Mouse (Mus musculus) heart, embryonic 12.5 days (tissue): ENCODE results near the gene Itga6. TPM values are rescaled to one million over a fixed set of nuclear protein-coding genes. Genes with fewer than 3 reads are reported as not detected.
"Not testable (repeated sequence)": the region's sequence is repeated elsewhere in the genome, so short reads cannot be mapped to it uniquely, and the experiment has no call there.

Source experiments
- ATAC-seq: fragments of 200-750 bp; cut with Nextera tagmentation; 2 replicates; pipeline ENCODE4 v1.8.0; 2017; ENCODE audit warnings: moderate TSS enrichment, moderate library complexity; ENCODE audit not compliant: insufficient number of reproducible peaks, low FRiP score
- H3K27ac ChIP-seq: fragments of 300-500 bp; sonication (generic); 2 replicates; pipeline ENCODE4 v1.5.1; 2016; ENCODE audit warnings: mild to moderate bottlenecking, moderate library complexity; ENCODE audit not compliant: poor library complexity, severe bottlenecking
- H3K27me3 ChIP-seq: fragments of 300-500 bp; sonication (generic); replicated peaks from 2 replicates; pipeline ENCODE4 v1.6.1; 2016; ENCODE audit warnings: mild to moderate bottlenecking, moderate library complexity
- H3K36me3 ChIP-seq: fragments of 300-500 bp; sonication (generic); 2 replicates; pipeline ENCODE4 v1.6.1; 2016; ENCODE audit warnings: mild to moderate bottlenecking, moderate library complexity
- H3K4me1 ChIP-seq: fragments of 300-500 bp; sonication (generic); replicated peaks from 2 replicates; pipeline ENCODE4 v1.6.1; 2016; ENCODE audit warnings: mild to moderate bottlenecking
- H3K4me2 ChIP-seq: fragments of 300-500 bp; sonication (generic); 2 replicates; pipeline ENCODE4 v1.6.1; 2016; ENCODE audit warnings: mild to moderate bottlenecking, moderate library complexity
- H3K4me3 ChIP-seq: fragments of 300-500 bp; sonication (generic); 2 replicates; pipeline ENCODE4 v1.5.1; 2016; ENCODE audit warnings: mild to moderate bottlenecking
- H3K9ac ChIP-seq: fragments of 300-500 bp; sonication (generic); 2 replicates; pipeline ENCODE4 v1.6.1; 2016; ENCODE audit warnings: mild to moderate bottlenecking, moderate library complexity
- H3K9me3 ChIP-seq: fragments of 300-500 bp; sonication (generic); replicated peaks from 2 replicates; pipeline ENCODE4 v1.6.1; 2016; ENCODE audit warnings: mild to moderate bottlenecking, moderate library complexity
- WGBS: fragments of 180-500 bp; shearing (Covaris S2); methylation state at CpG from one replicate; pipeline ENCODE4 v1.1.7; 2016; 5-methylcytosine and 5-hydroxymethylcytosine counted together
- polyA plus RNA-seq: library from polyadenylated mRNA; unstranded; fragments of >200 nt; fragmentation: Nextera tagmentation; extraction: Ambion mirVana; gene quantifications from 2 replicates; pipeline ENCODE4 v1.2.1, GENCODE M21; 2016

The Itga6 gene
- polyA plus RNA-seq, 1 experiment from 2014 or later: 115 TPM

GRCm38 (mm10) chr2:71719387-71720034, 25.9 kb upstream of the Itga6 start:
- Histone ChIP-seq H3K9me3 (no peaks in the 10 kb centered on the region), H3K27me3 (no peaks in the 10 kb centered on the region), H3K4me1 (peaks cover 22% of the 10 kb centered on the region), H3K4me3 (no peak overlapping the region), H3K27ac (no peak overlapping the region), H3K4me2 (no peak overlapping the region), H3K36me3 (no peaks in the 10 kb centered on the region), H3K9ac (no peak overlapping the region; the same call in 1 of the 2 replicates)
- WGBS: 57% methylated on average over 5 of the region's 5 CpGs
- no peak for ATAC-seq

GRCm38 (mm10) chr2:71720556-71720955, 24.9 kb upstream of the Itga6 start:
- not testable (repeated sequence) for H3K36me3 ChIP-seq, H3K27ac ChIP-seq, ATAC-seq, H3K4me2 ChIP-seq, H3K9ac ChIP-seq, H3K27me3 ChIP-seq, H3K9me3 ChIP-seq, H3K4me3 ChIP-seq
- 63% methylated on average over 2 of the region's 2 CpGs for WGBS
- peaks cover 32% of the 10 kb centered on the region for H3K4me1 ChIP-seq

DNA sequence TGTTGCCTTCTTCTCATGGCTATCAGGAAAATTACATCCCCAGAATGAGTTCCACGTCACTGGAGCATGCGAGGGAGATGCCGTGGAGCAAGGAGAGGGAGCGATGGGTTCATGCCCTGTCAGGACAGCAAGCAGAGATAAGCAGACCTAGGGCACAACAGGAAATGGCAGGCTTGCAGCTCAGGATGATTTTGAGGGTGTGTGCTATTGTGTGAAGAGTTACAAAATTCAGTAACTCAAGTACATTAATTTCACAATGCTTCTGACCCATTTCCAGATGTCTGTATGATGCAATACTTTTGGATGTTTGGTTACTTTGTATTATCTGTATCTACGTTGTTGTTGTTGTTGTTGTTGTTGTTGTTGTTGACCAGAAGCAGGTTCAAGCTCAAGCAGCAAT, 22.5 kb upstream of the Itga6 start:
- ATAC-seq: no peak
- Histone ChIP-seq H3K27me3 (no peaks in the 10 kb centered on the region), H3K4me2 (no peak overlapping the region), H3K4me3 (no peak overlapping the region), H3K36me3 (no peaks in the 10 kb centered on the region), H3K27ac (no peak overlapping the region), H3K4me1 (peaks cover 45% of the 10 kb centered on the region), H3K9ac (no peak overlapping the region), H3K9me3 (no peaks in the 10 kb centered on the region)
- 54% methylated on average over 5 of the region's 5 CpGs for WGBS

DNA sequence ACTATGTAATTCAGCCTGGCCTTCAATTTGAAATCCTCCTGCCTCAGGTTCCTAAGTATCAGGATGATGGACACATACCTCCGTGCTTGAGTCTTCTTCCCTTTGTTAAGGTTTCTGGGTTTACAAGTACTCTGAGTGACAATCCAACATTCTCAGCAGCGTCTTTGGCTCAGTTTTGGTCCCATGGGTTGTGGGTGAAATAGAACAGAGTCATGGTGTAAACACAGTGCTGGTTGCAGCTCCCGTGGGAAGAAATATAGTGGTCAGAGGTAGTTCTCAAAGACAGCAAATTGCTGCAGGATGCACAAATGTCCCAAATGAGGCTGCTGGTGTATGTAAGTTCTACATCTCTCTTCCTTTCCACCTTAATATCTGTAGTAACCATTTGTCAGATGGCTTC, 21.8 kb upstream of the Itga6 start:
- H3K27ac ChIP-seq: no peak overlapping the region
- peaks cover 52% of the 10 kb centered on the region for H3K4me1 ChIP-seq
- no peaks in the 10 kb centered on the region for H3K27me3 ChIP-seq
- no peaks in the 10 kb centered on the region for H3K9me3 ChIP-seq
- no peak overlapping the region for H3K9ac ChIP-seq
- no peak overlapping the region for H3K4me2 ChIP-seq
- no peaks in the 10 kb centered on the region for H3K36me3 ChIP-seq
- H3K4me3 ChIP-seq: no peak overlapping the region
- no peak for ATAC-seq
- WGBS: 69% methylated on average over 3 of the region's 3 CpGs

DNA sequence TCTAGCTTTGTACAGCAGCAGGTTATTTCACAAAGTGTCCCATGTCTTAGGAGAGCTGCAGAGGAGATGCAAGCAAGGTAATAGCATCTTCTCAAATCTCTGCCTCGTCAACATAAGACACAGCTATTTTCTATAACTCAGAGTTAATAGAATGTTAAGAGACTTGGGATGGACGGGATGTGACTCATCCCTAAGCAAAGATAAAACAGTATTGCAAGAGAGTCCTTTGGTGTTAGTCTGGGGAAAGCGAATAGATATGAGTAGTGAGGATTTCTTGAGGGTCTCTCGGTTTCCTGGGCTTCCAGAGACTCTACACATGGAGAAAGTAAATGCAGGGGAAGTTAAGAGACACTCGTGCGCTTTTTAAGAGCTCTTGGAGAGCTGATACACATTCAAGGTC, 21.4 kb upstream of the Itga6 start:
- WGBS: 22% methylated on average over 6 of the region's 6 CpGs
- H3K9ac ChIP-seq: no peak overlapping the region
- no peak overlapping the region for H3K4me2 ChIP-seq
- peaks cover 54% of the 10 kb centered on the region for H3K4me1 ChIP-seq
- H3K27me3 ChIP-seq: no peaks in the 10 kb centered on the region
- H3K27ac ChIP-seq: no peak overlapping the region
- no peaks in the 10 kb centered on the region for H3K9me3 ChIP-seq
- H3K4me3 ChIP-seq: no peak overlapping the region
- H3K36me3 ChIP-seq: no peaks in the 10 kb centered on the region
- no peak for ATAC-seq

- H3K9me3 ChIP-seq: no peaks in the 10 kb centered on the region
- no peak overlapping the region for H3K9ac ChIP-seq
- H3K27me3 ChIP-seq: no peaks in the 10 kb centered on the region
- WGBS: 38% methylated on average over 1 of the region's 1 CpGs
- H3K4me2 ChIP-seq: no peak overlapping the region
- H3K4me3 ChIP-seq: no peak overlapping the region
- no peaks in the 10 kb centered on the region for H3K36me3 ChIP-seq
- H3K27ac ChIP-seq: peak overlapping the region; percentile 18; the same call in 1 of the 2 replicates
- no peak for ATAC-seq
- peaks cover 62% of the 10 kb centered on the region for H3K4me1 ChIP-seq
Measured at GRCm38 (mm10) chr2:71725446-71725845, 20.0 kb upstream of the Itga6 start.

- H3K36me3 ChIP-seq: no peaks in the 10 kb centered on the region
- peak; percentile 52; the same call in 1 of the 2 replicates for ATAC-seq
- no peaks in the 10 kb centered on the region for H3K9me3 ChIP-seq
- H3K27ac ChIP-seq: peak overlapping the region; percentile 62
- no peaks in the 10 kb centered on the region for H3K27me3 ChIP-seq
- H3K4me2 ChIP-seq: no peak overlapping the region
- H3K4me3 ChIP-seq: no peak overlapping the region
- no peak overlapping the region for H3K9ac ChIP-seq
- peaks cover 64% of the 10 kb centered on the region for H3K4me1 ChIP-seq
- WGBS: 30% methylated on average over 7 of the region's 7 CpGs
Measured at GRCm38 (mm10) chr2:71726883-71727676, 18.3 kb upstream of the Itga6 start.

DNA sequence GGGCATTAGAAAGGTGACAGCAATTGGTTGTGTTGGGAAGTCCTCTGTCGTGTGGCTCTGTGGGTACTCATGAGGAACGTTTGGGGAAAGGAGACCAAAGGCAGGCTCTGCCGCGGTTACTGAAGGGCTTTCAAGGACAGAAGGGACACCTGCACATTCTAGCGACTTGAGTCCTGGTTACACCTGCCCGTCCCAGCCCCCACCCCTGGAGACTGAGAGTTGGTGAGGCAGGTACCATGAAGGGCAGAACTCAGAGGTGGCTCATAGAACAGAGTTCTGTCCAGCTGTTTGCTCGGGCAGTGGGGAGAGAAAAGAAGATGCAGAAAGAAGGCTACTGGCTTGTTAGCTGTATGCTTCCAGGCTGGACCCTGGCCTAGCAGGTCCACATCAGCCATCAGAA, 17.1 kb upstream of the Itga6 start:
- H3K27ac ChIP-seq: peak overlapping the region; percentile 36

GRCm38 (mm10) chr2:71728796-71729195, 16.6 kb upstream of the Itga6 start:
- no peaks in the 10 kb centered on the region for H3K27me3 ChIP-seq
- no peak overlapping the region for H3K9ac ChIP-seq
- no peak for ATAC-seq
- H3K4me2 ChIP-seq: no peak overlapping the region
- 9% methylated on average over 5 of the region's 5 CpGs for WGBS
- H3K9me3 ChIP-seq: no peaks in the 10 kb centered on the region
- H3K4me3 ChIP-seq: no peak overlapping the region
- no peaks in the 10 kb centered on the region for H3K36me3 ChIP-seq
- peak overlapping the region; percentile 36 for H3K27ac ChIP-seq
- H3K4me1 ChIP-seq: peaks cover 57% of the 10 kb centered on the region

More for the DNA sequence above, 17.1 kb upstream of the Itga6 start:
- no peaks in the 10 kb centered on the region for H3K9me3 ChIP-seq
- H3K27me3 ChIP-seq: no peaks in the 10 kb centered on the region
- H3K4me3 ChIP-seq: no peak overlapping the region
- peaks cover 60% of the 10 kb centered on the region for H3K4me1 ChIP-seq
- no peak for ATAC-seq
- H3K9ac ChIP-seq: no peak overlapping the region
- whole genome bisulfite sequencing: 64% methylated on average over 7 of the region's 7 CpGs
- no peaks in the 10 kb centered on the region for H3K36me3 ChIP-seq
- H3K4me2 ChIP-seq: no peak overlapping the region

DNA sequence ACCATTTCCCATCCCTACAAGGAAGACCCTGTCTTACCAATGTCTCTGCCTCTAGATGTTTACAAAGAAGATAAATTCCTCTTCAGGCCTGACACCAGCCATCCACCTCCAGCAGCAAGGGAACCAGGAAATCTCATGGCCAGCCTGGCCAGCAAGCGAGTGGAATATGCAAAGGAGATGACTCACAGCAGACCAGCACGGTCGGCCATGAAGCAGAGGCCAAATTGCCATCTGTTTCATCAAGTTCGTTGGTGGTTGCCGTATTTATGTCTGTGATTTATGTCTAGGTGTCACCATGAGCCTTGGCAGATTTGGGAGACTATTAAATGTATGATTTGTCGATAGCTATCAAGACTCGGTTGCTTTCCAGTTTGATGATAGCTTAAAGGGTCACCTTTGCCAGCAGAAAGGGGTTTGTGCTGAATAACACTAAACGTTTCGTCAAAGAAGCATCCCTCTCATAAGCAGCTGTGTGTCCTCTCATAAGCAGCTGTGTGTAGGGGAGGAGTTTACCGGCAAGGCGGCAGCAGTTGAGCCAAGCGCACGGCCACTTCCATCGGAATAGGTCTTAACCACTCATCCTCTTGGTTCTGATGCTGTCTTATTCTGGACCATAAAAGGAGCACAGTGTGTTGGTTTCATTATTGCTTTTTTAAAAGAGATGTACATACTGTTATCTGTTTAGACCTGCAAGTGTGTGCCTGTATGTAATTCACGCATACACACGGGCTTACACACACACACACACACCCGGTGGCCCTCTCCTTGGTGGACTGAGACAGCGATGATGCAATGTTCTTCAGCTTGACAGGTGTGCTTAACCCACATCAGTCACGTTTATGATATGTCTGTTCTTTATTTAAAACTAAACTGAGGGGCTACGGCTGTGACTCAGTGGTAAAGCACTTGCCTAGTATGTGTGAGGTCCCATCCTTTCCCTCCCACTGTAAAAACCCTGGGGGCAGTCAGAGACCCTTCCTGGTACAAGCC, 14.5 kb upstream of the Itga6 start:
- no peaks in the 10 kb centered on the region for H3K9me3 ChIP-seq
- WGBS: 73% methylated on average over 20 of the region's 20 CpGs
- H3K4me1 ChIP-seq: peaks cover 38% of the 10 kb centered on the region
- no peak overlapping the region for H3K9ac ChIP-seq
- H3K27ac ChIP-seq: no peak overlapping the region
- H3K4me2 ChIP-seq: no peak overlapping the region
- no peak for ATAC-seq
- H3K36me3 ChIP-seq: no peaks in the 10 kb centered on the region
- H3K27me3 ChIP-seq: no peaks in the 10 kb centered on the region
- no peak overlapping the region for H3K4me3 ChIP-seq
